Mouse (Mus musculus) lung, postnatal 0 days (tissue): ENCODE results near the gene Ttn.

Experiments used
- CTCF ChIP-seq: IDR thresholded peaks from 2 replicates; pipeline ENCODE4 v1.5.1; 2016; ENCODE audit warnings: antibody characterized with exemption, mild to moderate bottlenecking
- EP300 ChIP-seq: IDR thresholded peaks from 2 replicates; pipeline ENCODE4 v1.6.1; 2016; ENCODE audit warnings: antibody characterized with exemption, mild to moderate bottlenecking, control low read depth

- TF ChIP-seq CTCF (no peak), EP300 (no peak)
These were observed 230.4 kb downstream of the Ttn start for GRCm38 (mm10) chr2:76751993-76752392.
